Mouse (Mus musculus) G1E (cell line): ENCODE measurements around the gene Itga10.

Experiments used
- CTCF ChIP-seq: IDR thresholded peaks from 2 replicates; pipeline ENCODE4 v1.5.1; 2012; ENCODE audit warnings: low read depth, low read length, inconsistent platforms, mixed read lengths
- GATA1 ChIP-seq: IDR thresholded peaks from 2 replicates; pipeline ENCODE4 v1.6.1; 2012; ENCODE audit warnings: borderline replicate concordance, low read length, inconsistent platforms, mixed read lengths
- TAL1 ChIP-seq: conservative IDR thresholded peaks from 2 replicates; pipeline ENCODE4 v1.6.1; 2012; ENCODE audit warnings: low read depth, low read length, inconsistent platforms, mixed read lengths

- TF ChIP-seq CTCF (no peak), TAL1 (no peak), GATA1 (no peak)
Observed at GRCm38 (mm10) chr3:96603311-96603710, 42.1 kb upstream of the Itga10 start.
